Mouse (Mus musculus): ENCODE data around the gene Galnt18. TPM values are rescaled to one million over a fixed set of nuclear protein-coding genes. Genes with fewer than 3 reads are reported as not detected.

The Galnt18 gene
- polyA plus RNA-seq, 1 experiment from 2014 or later, result 10.2 TPM

DNA sequence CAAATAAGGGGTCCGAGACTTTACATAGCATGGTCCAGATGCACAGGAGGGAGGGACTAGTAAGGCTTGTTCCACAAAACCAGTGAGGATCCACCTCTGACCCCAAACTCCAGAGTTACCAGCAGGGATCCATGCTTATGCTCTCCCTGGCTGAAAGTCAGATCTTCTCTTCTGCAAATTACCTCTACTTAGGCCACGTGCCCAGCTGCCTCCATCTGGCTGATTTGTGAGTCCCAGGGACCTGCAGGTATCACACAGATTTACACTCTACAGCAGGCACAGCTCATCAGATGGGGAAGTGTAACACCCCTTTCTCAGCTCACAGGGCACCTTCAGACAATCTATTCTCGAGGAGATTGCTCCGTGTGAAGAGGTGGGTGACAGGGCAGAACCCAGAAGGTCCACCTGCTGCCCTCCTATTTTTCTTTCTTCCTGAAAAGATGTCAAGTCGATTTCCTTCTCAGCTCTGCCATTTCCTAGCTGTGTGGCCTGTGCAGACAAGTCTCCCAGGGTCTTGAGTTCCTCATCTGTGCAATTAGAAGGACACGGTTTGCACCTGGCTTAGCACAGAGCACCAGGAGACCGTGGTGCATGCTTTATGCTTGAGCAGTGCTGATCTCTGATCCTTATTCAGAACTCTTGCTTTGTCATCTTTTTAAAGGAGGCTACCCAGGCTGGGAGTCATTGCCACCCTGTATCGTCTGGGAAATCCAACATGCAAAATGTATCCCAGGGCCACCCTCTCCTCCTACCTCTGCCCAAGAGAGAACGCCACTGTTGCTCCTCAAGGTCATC is 216.3 kb downstream of the Galnt18 start:
- Histone ChIP-seq H3K36me3 (no peaks in the 10 kb centered on the region), H3K9me3 (no peaks in the 10 kb centered on the region), H3K27me3 (no peaks in the 10 kb centered on the region), H3K4me3 (no peak overlapping the region), H3K4me2 (replicated peaks) (no peak overlapping the region), H3K27ac (replicated peaks) (no peak overlapping the region), H3K4me1 (no peaks in the 10 kb centered on the region), H3K9ac (replicated peaks) (no peak overlapping the region)
- ATAC-seq (replicated peaks), result no peak
- WGBS, result 76% methylated on average over 9 of the region's 9 CpGs

DNA sequence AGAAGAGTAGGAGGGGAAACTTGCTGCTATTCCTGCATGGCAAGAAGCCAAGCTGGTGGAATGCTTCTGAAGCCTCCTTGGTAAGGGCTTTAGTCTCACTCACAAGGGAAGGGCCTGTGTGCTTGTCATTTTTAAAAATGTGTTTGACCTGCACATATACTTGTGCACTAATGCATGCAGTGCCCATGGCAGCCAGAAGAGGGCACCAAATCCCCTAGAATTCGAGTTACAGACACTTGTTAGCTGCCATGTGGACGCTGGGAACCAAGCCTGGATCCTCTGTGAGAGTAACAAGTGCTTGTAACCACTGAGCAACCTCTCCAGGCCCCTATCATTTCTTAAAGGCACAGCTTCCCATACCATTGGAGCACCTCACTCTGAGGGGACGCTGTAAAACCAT is 219.7 kb downstream of the Galnt18 start:
- Histone ChIP-seq H3K4me1 (no peaks in the 10 kb centered on the region), H3K9me3 (no peaks in the 10 kb centered on the region), H3K36me3 (no peaks in the 10 kb centered on the region), H3K27me3 (no peaks in the 10 kb centered on the region), H3K27ac (replicated peaks) (no peak overlapping the region), H3K4me3 (no peak overlapping the region), H3K9ac (replicated peaks) (no peak overlapping the region), H3K4me2 (replicated peaks) (no peak overlapping the region)
- ATAC-seq (replicated peaks), result no peak
- 76% methylated on average over 3 of the region's 3 CpGs for WGBS

DNA sequence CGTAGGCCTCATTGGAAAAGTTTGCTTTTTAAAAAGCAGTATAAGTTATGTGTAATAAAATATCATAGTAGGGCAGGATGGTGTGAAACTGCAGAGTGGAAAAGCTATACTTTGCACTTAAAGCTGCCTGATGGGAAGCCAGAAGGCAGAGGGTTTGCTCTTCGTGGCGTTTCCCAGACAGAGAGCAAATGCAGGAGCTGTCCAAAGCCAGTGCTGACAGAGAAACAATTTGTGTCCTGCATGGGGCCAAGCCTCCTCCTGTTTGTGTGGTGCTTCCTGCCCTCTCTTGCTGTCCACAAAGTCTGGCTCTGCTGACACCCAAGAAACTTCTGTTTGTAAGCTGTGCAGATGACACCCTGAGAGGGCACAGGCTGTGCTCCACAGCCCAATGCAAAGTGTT is 220.8 kb downstream of the Galnt18 start:
- 61% methylated on average over 3 of the region's 3 CpGs for WGBS
- ATAC-seq (replicated peaks), result no peak
- Histone ChIP-seq H3K9me3 (no peaks in the 10 kb centered on the region), H3K4me1 (no peaks in the 10 kb centered on the region), H3K9ac (replicated peaks) (no peak overlapping the region), H3K27ac (replicated peaks) (no peak overlapping the region), H3K27me3 (no peaks in the 10 kb centered on the region), H3K4me3 (no peak overlapping the region), H3K4me2 (replicated peaks) (no peak overlapping the region), H3K36me3 (no peaks in the 10 kb centered on the region)

DNA sequence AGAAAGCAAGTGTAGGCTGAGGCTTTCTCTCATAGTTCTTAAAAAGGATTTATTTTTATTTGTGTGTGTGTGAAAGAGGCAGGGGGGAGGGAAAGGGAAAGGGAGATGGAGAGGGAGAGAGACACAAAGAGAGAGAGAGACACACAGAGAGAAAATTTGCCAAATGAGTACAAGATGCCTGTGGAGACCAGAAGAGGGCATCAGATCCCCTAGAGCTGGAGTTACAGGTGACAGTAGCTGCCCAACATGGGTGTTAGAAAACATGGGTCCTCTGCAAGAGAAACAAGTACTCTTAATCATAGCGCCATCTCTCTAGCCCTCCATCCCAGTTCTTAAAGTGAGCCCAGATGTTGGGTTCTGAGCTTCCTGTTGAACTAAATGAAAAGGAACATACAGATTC is 228.8 kb downstream of the Galnt18 start:
- H3K4me2 ChIP-seq (replicated peaks), result no peak overlapping the region
- no peaks in the 10 kb centered on the region; the same call in 1 of the 2 replicates for H3K36me3 ChIP-seq
- peaks cover 21% of the 10 kb centered on the region for H3K4me1 ChIP-seq
- no peaks in the 10 kb centered on the region for H3K27me3 ChIP-seq
- WGBS, result 91% methylated on average over 1 of the region's 1 CpGs
- H3K9ac ChIP-seq (replicated peaks), result no peak overlapping the region
- H3K9me3 ChIP-seq, result no peaks in the 10 kb centered on the region
- no peak overlapping the region for H3K27ac ChIP-seq (replicated peaks)
- H3K4me3 ChIP-seq, result no peak overlapping the region
- no peak for ATAC-seq (replicated peaks)

DNA sequence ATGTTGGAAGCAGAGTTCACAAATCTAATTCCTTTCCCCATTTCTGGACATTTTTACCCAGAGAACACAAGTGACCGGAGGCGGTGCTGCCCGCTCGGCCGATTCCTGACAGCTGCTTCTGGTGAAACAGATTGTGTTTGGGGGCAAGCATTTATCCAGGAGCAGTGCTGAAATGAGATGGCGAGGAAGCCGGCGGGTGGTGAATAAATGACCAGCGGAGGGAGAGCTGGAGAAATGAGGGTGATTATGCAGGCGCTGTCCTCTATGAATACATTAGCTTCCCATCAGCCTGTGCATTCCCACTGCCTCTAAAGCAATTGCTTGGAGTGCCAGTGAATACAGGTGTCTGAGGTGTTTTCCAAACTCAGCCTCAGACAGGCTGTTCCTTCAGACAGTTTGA is 232.7 kb downstream of the Galnt18 start:
- peak; percentile 85 for ATAC-seq (replicated peaks)
- H3K9me3 ChIP-seq, result no peaks in the 10 kb centered on the region
- peaks cover 22% of the 10 kb centered on the region for H3K4me1 ChIP-seq
- H3K4me2 ChIP-seq (replicated peaks), result peak overlapping the region; percentile 19; the same call in 1 of the 2 replicates
- WGBS, result 19% methylated on average over 10 of the region's 10 CpGs
- H3K27me3 ChIP-seq, result no peaks in the 10 kb centered on the region
- H3K27ac ChIP-seq (replicated peaks), result peak overlapping the region; percentile 46; the same call in 1 of the 2 replicates
- H3K36me3 ChIP-seq, result no peaks in the 10 kb centered on the region
- no peak overlapping the region for H3K4me3 ChIP-seq
- H3K9ac ChIP-seq (replicated peaks), result no peak overlapping the region; the same call in 1 of the 2 replicates

DNA sequence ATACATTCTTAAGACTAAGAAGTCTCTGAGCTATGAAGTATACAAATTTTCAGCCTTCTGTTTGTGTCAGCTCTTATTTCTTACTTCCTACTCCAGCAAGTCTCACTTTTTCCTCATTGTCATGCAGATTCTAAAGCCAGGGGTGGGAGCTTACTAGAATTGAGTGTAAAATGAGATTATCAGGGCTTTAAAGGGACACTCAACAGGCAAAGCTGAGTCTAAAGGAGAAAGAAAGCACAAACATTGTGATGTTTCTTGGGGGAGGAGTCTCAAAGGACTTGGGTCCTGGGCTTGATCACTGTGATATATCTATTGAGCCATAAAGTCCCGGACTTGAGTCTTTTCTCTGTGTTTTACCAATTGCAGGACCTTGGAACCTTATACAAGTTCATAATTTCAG is 234.2 kb downstream of the Galnt18 start:
- ATAC-seq (replicated peaks), result no peak
- peaks cover 22% of the 10 kb centered on the region for H3K4me1 ChIP-seq
- H3K4me3 ChIP-seq, result no peak overlapping the region
- H3K4me2 ChIP-seq (replicated peaks), result no peak overlapping the region
- no peak overlapping the region for H3K27ac ChIP-seq (replicated peaks)
- H3K36me3 ChIP-seq, result no peaks in the 10 kb centered on the region
- no peaks in the 10 kb centered on the region for H3K9me3 ChIP-seq
- H3K27me3 ChIP-seq, result no peaks in the 10 kb centered on the region
- 57% methylated on average over 1 of the region's 1 CpGs for WGBS
- H3K9ac ChIP-seq (replicated peaks), result no peak overlapping the region

DNA sequence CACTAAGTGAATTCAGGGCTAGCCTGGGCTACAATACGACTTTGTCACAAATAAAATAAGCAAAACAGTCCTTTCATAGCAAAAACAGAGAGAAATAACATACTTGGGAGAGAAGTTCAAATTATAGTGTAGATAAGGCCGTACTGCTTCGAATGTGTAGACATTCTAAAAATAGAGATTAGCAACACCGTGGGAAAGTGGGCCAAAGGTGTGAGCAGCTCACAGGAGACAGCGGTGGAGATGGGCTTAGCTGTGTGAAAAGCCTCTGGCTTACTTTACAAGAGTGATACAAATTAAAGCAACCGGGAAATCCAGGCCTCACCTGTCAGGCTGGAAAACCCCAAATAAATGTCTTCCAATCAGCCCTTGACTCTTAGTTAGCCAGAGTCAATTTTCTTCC is 241.8 kb downstream of the Galnt18 start:
- Histone ChIP-seq H3K36me3 (no peaks in the 10 kb centered on the region), H3K27me3 (no peaks in the 10 kb centered on the region), H3K9ac (replicated peaks) (no peak overlapping the region), H3K4me3 (no peak overlapping the region), H3K4me1 (peaks cover 7% of the 10 kb centered on the region; the same call in 1 of the 2 replicates), H3K4me2 (replicated peaks) (no peak overlapping the region), H3K27ac (replicated peaks) (no peak overlapping the region), H3K9me3 (no peaks in the 10 kb centered on the region)
- no peak for ATAC-seq (replicated peaks)
- WGBS, result 88% methylated on average over 6 of the region's 6 CpGs

DNA sequence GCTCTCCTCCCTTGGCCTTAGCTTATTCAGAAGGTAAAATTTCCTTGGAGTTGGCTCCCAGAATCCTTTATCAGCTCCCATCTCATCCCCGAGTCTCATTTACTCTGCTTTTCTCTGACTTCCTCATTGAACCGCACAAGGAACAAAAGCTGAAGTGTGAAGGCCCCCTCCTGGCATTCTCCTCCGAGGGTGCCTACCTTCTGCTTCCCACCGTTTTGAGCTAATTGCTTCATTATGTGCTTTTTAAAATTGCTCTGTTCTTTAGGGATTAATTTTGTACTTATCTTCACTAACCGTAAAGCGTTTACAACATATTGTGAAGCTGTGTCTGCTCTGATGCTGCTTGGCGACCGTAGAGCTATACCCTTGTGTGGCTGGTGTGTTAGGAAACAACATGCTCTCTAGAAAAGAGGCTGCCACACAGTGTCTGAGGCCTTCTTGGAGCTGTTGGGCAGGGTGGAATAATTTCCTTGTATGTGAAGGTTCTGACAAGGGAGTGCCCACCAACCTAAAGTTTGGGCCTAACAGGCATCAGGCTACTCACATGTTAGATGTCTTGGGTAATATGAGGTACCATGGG is 244.9 kb downstream of the Galnt18 start:
- H3K36me3 ChIP-seq, result no peaks in the 10 kb centered on the region
- H3K27me3 ChIP-seq, result no peaks in the 10 kb centered on the region
- H3K4me1 ChIP-seq, result peaks cover 7% of the 10 kb centered on the region; the same call in 1 of the 2 replicates
- no peak overlapping the region for H3K4me3 ChIP-seq
- ATAC-seq (replicated peaks), result no peak
- no peak overlapping the region for H3K4me2 ChIP-seq (replicated peaks)
- H3K27ac ChIP-seq (replicated peaks), result peak overlapping the region; percentile 27; the same call in 1 of the 2 replicates
- no peak overlapping the region for H3K9ac ChIP-seq (replicated peaks)
- 13% methylated on average over 8 of the region's 8 CpGs for WGBS
- no peaks in the 10 kb centered on the region for H3K9me3 ChIP-seq

DNA sequence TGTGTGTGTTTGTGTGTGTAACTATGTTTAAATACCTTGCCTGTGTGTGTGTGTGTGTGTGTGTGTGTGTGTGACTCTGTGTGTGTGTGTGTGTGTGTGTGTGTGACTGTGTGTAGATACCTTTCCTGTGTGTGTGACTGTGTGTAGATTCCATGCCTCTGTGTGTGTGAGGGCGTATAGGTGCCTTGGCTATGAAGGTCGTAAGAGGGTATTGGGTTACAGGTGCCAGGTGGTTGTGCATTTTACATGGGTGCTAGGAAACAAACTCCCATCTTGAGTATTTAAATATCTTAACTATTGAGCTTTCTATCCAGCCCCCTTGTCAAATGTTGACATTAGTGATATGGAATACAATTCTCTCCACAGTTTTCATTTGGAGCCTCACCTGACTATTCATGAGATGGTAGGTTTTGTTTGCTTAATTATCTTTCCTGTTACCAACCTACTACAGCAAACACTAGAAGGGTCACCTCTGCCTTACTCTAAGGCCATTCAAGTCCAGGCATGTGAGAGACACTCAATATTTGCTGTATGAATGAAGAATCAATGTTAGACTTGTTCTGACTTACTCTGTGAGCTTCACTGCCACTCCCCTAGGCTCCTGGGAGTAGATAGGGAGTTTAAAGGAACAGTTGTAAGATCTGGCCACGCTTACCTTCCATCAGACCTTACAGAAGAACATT is 250.7 kb downstream of the Galnt18 start:
- H3K4me3 ChIP-seq, result no peak overlapping the region
- H3K27ac ChIP-seq (replicated peaks), result no peak overlapping the region
- H3K27me3 ChIP-seq, result no peaks in the 10 kb centered on the region
- H3K4me1 ChIP-seq, result no peaks in the 10 kb centered on the region
- WGBS, result 88% methylated on average over 3 of the region's 3 CpGs
- no peaks in the 10 kb centered on the region for H3K36me3 ChIP-seq
- ATAC-seq (replicated peaks), result no peak
- H3K9ac ChIP-seq (replicated peaks), result no peak overlapping the region
- no peak overlapping the region for H3K4me2 ChIP-seq (replicated peaks)
- no peaks in the 10 kb centered on the region for H3K9me3 ChIP-seq

DNA sequence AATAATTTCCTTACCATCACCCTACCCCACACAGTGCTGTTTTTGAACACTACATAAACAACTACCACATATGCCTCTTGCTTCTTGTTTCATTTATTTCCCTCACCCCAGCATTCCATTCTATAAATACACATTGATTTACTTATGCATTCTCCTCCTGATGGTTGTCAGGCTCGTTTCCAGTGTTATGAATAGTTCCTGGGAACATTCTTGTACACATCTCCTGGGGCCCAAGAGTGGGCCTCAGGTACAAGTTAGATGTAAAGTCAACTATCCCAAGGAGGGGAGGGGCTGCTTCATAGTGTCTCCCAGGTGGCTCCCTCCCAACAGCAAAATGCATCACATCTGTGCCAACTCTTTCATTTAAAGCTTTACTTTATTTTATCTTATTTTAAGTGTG is 251.3 kb downstream of the Galnt18 start:
- H3K27ac ChIP-seq (replicated peaks), result no peak overlapping the region
- no peaks in the 10 kb centered on the region for H3K4me1 ChIP-seq
- no peak overlapping the region for H3K9ac ChIP-seq (replicated peaks)
- WGBS, result 31% methylated on average over 1 of the region's 1 CpGs
- H3K9me3 ChIP-seq, result no peaks in the 10 kb centered on the region
- ATAC-seq (replicated peaks), result no peak
- H3K4me3 ChIP-seq, result no peak overlapping the region
- no peak overlapping the region for H3K4me2 ChIP-seq (replicated peaks)
- H3K27me3 ChIP-seq, result no peaks in the 10 kb centered on the region
- H3K36me3 ChIP-seq, result no peaks in the 10 kb centered on the region

DNA sequence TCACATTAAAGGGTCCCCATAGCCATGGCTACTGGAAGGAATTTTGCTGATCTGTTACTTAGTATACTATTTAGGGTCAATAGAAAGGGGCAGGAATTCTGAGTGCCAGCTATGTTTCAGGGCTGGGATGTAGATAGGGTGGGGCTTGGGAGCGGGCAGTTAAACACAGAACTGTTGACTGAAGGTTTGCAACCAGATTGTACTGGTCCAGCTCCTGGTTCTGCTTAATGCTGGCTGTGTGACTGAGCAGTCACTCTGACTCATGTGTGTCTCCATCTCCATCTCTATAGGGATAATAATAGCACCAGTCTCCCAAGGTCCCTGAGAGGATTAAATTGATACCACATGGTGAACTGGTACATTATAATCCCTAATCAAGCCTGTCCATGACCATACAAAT is 258.9 kb downstream of the Galnt18 start:
- ATAC-seq (replicated peaks), result no peak
- 96% methylated on average over 1 of the region's 1 CpGs for WGBS
- Histone ChIP-seq H3K27ac (replicated peaks) (no peak overlapping the region), H3K9ac (replicated peaks) (no peak overlapping the region), H3K27me3 (no peaks in the 10 kb centered on the region), H3K4me2 (replicated peaks) (no peak overlapping the region), H3K36me3 (no peaks in the 10 kb centered on the region), H3K4me3 (no peak overlapping the region), H3K9me3 (no peaks in the 10 kb centered on the region), H3K4me1 (peaks cover 14% of the 10 kb centered on the region)

DNA sequence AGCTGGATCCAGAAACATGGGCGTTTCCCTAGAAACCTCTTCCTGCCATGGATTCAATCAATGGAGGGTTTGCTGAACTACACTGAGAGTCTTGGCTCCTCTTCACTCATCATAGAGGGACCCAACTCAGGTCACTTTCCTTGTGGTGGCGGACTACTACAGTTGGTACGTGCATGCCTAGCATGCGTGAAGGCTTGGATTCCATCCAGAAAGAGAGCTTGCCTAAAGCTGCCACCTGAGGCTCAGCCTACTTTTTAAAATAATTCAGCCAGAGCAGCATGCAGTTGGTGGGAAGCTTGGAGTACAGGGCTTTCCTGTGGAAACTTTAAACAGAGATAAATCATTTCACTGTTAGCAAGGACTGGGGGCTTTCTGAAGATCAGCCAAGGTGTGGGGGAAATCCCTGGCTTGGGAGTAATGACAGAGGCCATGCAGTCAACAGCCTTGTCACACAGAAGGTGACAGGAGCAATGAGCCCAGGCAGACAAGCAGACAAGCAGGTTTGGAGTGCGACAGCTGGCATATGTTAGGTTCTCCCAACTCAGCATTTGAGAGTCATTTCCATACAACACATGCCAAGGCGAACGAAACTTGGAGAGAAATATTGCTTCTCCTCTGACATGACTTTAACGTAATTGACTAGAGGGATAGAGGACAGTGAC is 261.1 kb downstream of the Galnt18 start:
- WGBS, result 58% methylated on average over 8 of the region's 8 CpGs
- no peak; the same call in 1 of the 2 replicates for ATAC-seq (replicated peaks)
- H3K27me3 ChIP-seq, result no peaks in the 10 kb centered on the region

More for the DNA sequence above, 261.1 kb downstream of the Galnt18 start:
- Histone ChIP-seq H3K27ac (replicated peaks) (no peak overlapping the region), H3K4me2 (replicated peaks) (no peak overlapping the region), H3K9ac (replicated peaks) (no peak overlapping the region), H3K4me1 (peaks cover 14% of the 10 kb centered on the region), H3K4me3 (no peak overlapping the region), H3K9me3 (no peaks in the 10 kb centered on the region), H3K36me3 (no peaks in the 10 kb centered on the region)
